Mouse (Mus musculus) myocyte (in vitro differentiated cells): ENCODE results near the gene Olfr689.

Experiments
- CEBPB ChIP-seq: IDR thresholded peaks from 2 replicates; pipeline ENCODE4 v1.6.1; 2011; ENCODE audit warnings: mild to moderate bottlenecking, moderate library complexity; ENCODE audit not compliant: poor library complexity, insufficient read depth, severe bottlenecking
- E2F4 ChIP-seq: IDR thresholded peaks from one replicate; pipeline ENCODE4 v1.6.1; 2011; ENCODE audit warnings: mild to moderate bottlenecking, control low read depth, moderate library complexity; ENCODE audit not compliant: insufficient read depth
- MAX ChIP-seq: IDR thresholded peaks from one replicate; pipeline ENCODE4 v1.6.1; 2011; ENCODE audit warnings: low read depth, mild to moderate bottlenecking, control low read depth
- MYOD1 ChIP-seq, 3 experiments: IDR thresholded peaks; one replicate each; pipeline ENCODE4 v1.6.1; 2011; ENCODE audit warnings: control low read depth in 2 of 3, low read depth in 2 of 3, mild to moderate bottlenecking in 2 of 3, moderate library complexity in 1 of 3; ENCODE audit not compliant: insufficient read length in 2 of 3, control insufficient read depth in 1 of 3
- MYOG ChIP-seq, 3 experiments: IDR thresholded peaks; one replicate each; pipeline ENCODE4 v1.6.1; 2011; ENCODE audit warnings: control low read depth in 2 of 3, low read depth in 2 of 3, mild to moderate bottlenecking in 2 of 3; ENCODE audit not compliant: insufficient read length in 2 of 3, control insufficient read depth in 1 of 3, insufficient read depth in 1 of 3
- POLR2A ChIP-seq: IDR thresholded peaks from one replicate; pipeline ENCODE4 v1.6.1; 2011; ENCODE audit warnings: low read depth, mild to moderate bottlenecking, control low read depth, moderate library complexity; ENCODE audit not compliant: insufficient read length
- POLR2AphosphoS2 ChIP-seq: IDR thresholded peaks from one replicate; pipeline ENCODE4 v1.6.1; 2011; ENCODE audit warnings: low read depth, control low read depth; ENCODE audit not compliant: insufficient read length
- REST ChIP-seq: IDR thresholded peaks from one replicate; pipeline ENCODE4 v1.6.1; 2011; ENCODE audit warnings: mild to moderate bottlenecking, control low read depth, moderate library complexity; ENCODE audit not compliant: insufficient read depth, insufficient read length
- SRF ChIP-seq: IDR thresholded peaks from one replicate; pipeline ENCODE4 v1.6.1; 2011; ENCODE audit warnings: low read depth; ENCODE audit not compliant: control insufficient read depth, insufficient read length
- TCF12 ChIP-seq: IDR thresholded peaks from one replicate; pipeline ENCODE4 v1.6.1; 2011; ENCODE audit warnings: mild to moderate bottlenecking, control low read depth; ENCODE audit not compliant: poor library complexity, insufficient read depth, severe bottlenecking
- TCF3 ChIP-seq: IDR thresholded peaks from one replicate; pipeline ENCODE4 v1.6.1; 2011; ENCODE audit warnings: low read depth, control low read depth; ENCODE audit not compliant: insufficient read length
- USF1 ChIP-seq: IDR thresholded peaks from one replicate; pipeline ENCODE4 v1.6.1; 2011; ENCODE audit warnings: low read depth, mild to moderate bottlenecking, control low read depth, moderate library complexity

GRCm38 (mm10) chr7:105361713-105362112 is 50.7 kb downstream of the Olfr689 start:
- TF ChIP-seq POLR2AphosphoS2: no peak
- TF ChIP-seq REST: no peak
- TF ChIP-seq CEBPB: no peak
- TF ChIP-seq POLR2A: no peak
- TF ChIP-seq TCF3: no peak
- no peak for TF ChIP-seq MAX
- no peak for TF ChIP-seq E2F4
- no peak for TF ChIP-seq USF1
- TF ChIP-seq TCF12: no peak
- no peak for TF ChIP-seq MYOG (IDR thresholded peaks at IDR 0.05; ENCODE audit: control insufficient read depth in 1 of 3, insufficient read depth in 1 of 3, insufficient read length in 2 of 3, low read depth in 2 of 3)
- TF ChIP-seq MYOD1 (IDR thresholded peaks at IDR 0.05; ENCODE audit: control insufficient read depth in 1 of 3, insufficient read length in 2 of 3, low read depth in 2 of 3): no peak
- no peak for TF ChIP-seq SRF
